Mouse (Mus musculus): ENCODE data around the gene Swap70.

The Swap70 gene

DNA sequence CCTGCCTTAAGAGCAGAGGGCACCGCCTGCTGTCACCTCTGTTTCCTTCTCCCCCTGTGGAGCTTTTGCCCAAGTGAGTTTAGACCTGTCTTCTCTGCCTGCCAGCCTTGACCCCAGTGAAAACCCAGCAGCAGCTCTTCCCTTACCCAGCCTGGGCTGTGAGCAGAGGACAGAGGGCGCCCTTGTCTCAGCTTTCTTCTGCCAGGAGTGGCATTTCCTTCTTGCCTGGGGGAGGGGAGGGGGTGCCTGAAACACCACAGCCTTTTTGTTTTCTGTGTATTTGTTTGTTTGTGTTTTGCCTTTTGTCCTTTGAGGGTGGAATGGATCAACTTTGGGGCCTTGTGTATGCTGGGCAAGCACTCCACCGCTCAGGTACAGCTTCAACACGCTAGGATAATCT lies 50.9 kb downstream of the Swap70 start:
- no peak for DNase-seq (ENCODE audit: low spot score)

DNA sequence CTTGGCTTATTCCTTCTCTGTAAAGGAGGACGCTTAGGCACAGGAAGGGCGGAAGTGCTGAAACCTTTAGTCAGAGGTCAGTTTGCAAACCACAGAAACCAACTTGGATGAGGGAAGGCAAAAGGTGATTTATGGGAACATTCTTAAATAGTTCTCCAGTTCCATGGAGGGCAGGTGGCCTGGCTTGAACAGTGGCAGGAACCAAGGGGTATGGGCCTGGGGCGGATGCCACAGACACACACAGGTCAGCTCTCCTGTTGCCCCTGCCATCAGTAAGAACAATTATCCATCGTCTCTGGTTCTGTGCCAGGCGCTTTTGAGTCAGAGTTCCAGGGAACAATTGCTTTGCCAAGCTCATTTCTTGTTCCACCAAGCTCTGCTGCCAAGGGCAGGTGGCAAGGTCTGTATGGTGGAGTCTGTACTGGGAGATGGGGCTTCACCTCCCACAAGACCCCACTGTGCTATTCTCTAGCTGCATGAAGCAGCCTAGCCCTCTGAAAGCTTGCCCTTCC lies 56.3 kb downstream of the Swap70 start:
- DNase-seq (ENCODE audit: low spot score) = no peak

DNA sequence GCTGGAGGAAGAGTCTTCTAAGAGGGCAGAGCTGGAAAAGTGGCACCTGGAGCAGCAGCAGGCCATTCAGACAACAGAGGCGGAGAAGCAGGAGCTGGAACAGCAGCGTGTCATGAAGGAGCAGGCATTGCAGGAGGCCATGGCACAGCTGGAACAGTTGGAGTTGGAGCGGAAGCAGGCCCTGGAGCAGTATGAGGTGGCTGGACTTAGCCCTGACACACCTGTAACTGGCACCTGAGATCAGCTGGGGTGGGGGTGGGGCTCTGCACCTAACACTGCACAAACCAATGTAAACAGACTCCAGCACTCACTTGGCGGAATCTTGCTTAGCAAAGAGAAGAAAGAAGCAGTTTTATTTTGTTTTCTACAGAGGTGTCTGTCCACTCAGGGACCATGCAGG lies 57.7 kb downstream of the Swap70 start:
- no peak for DNase-seq (ENCODE audit: low spot score)

DNA sequence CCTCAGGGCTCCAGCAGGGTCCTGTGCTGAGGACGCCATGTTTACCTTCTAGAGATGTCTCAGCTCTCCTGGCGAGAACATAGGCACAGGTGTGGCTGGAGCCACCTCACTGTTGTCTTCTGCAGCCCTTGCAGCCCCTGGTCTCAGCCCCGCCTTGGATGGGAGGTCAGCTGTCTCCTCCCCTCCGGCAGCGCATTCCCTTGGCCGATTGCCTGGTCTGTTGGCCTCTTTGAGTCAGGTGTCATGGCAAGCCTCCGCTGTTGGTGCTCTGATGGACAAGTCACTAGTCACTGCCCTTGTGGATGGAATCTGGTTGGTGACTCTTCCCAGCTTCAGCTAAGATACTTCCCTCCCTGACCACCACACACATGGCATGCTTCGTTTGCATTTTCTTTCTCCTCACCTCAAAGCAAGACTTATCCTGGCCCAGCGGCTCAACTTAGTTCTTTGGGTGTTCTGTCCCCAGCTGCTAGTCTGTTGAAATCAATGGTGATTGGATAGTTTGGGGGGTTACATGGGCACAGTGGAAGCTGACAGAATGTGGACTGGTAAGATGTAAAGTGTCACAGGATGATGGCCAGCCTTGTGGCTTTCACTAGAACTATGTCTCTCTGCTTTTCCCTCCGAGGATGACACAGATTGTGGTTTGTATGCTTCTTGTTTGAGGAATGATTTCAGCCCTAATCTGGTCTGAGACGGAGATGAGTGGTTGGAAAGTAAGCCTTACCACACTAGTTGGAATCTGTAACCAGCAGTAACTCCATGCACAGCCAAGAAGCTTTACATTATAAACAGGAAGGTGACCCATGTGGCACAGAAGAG lies 60.1 kb downstream of the Swap70 start:
- DNase-seq (ENCODE audit: low spot score) = no peak

DNA sequence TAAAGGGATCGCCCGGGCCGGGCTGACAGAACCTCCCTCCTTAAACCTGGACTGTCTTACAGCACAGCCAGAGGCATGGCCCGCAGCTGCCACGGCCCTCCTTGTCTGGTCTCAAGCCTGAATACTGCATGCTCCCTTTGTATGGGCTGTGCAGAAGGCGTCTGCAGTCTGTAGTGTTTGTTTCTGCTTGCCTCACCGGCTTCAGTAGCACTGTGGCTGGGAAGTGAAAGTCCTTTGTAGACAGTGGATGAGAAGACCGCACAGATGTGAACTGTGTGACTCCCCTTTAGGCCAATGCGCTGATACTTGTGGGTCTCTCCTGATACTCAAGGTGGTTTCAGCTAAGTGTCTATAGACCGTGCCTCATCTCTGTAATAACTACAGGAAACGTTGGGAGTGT lies 61.3 kb downstream of the Swap70 start:
- no peak for DNase-seq (ENCODE audit: low spot score)

DNA sequence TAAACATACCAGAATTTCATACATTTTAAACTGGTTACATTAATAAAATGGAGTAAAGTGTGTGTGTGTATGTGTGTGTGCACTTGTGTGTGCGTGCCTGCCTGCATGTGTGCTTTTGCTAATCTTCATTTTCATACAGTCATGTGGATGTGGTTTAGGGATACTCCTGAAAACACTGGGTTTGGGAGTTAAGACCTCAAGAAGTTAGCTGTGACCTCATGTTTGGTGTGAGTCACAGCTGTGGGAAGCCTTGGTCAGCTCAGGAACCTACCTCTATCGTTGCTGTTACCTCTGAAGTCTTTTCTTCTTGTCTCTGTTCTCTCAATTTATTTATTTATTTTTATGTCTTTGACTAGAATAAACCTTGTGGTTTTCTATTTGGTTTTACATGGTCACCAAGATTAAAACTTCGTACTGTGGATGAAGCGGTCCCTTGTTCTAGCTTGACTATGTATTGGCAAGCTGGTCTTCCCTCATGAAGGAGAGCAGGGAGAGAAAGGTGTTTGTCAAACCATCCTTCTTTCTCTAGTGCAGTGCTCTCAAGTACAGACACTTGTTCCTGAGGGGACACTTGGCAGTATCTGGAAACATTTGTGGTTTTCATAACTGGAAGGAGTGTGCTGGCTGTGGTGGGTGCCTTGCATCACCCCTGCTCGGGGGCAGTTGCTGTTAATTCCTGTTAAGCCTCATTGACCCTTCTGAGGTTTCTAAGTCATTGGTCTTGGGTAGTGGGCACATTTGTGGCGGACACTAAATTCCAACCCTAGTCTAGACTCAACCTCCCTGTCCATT lies 62.2 kb downstream of the Swap70 start:
- no peak for DNase-seq (ENCODE audit: low spot score)

GRCm38 (mm10) chr7:110285076-110285848 lies 63.8 kb downstream of the Swap70 start:
- no peak for DNase-seq (ENCODE audit: low spot score)

GRCm38 (mm10) chr7:110285849-110286151 lies 64.3 kb downstream of the Swap70 start:
- DNase-seq (ENCODE audit: low spot score) = no peak

DNA sequence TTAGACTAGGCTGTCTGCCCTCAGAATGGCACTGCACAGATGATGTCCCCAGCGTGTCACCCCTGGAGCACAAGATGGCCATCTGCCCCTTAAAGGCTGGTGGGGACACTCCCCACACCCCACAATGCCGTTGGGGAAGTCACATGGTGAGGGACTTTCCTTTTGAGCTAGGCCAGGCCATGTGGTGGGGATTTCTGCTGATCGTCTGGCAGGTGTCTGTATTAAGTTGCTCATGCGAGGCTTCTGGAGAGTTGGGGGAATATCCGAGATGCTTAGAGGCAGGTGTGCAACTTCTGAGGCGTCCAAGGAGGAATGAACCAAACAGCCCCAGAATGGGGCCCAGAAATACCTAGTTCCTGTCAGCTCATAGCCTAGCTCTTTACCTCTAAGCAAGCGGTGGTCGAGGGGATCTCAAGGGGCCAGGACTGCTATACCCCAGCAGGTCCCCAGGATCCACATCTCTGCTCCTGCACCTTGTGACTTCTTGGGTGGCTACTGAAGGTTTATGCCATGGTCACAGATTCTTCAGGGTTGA lies 64.8 kb downstream of the Swap70 start:
- DNase-seq (ENCODE audit: low spot score) = no peak

DNA sequence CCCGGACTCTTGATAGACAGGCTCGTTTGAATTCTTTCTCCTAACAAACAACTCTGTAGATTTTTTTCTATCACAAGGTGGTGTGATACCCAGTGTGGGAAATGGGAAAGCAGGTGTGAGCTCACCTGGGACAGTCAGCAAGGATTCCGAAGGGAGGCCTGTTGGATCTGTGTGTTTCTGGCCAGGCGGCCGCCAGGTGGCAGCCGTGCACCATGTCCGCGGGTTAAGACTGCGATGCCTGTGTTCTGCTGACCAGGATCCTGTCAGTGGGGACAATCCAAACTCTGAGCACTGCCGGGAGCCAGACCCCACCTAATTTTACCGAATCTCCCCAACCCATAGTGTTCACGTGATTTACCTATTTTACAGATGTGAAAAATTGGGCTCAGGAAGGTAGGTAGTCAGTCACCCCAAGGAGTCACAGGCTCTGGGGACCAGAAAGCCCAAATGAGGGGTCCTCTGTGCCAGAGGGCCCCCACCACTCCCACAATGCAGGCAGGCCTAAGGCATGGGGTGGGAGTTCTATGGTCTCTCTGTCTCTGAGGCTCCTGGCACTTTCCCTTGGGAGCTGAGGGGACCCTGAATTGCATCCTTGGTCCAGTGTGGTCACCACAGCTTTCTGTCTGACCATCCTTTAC lies 65.4 kb downstream of the Swap70 start:
- peak; percentile 47 for DNase-seq (ENCODE audit: low spot score)

- no peak for DNase-seq (ENCODE audit: low spot score)
Measured at GRCm38 (mm10) chr7:110287476-110288071, 66.1 kb downstream of the Swap70 start.

- DNase-seq (ENCODE audit: low spot score) = no peak
Measured at GRCm38 (mm10) chr7:110288191-110288604, 66.7 kb downstream of the Swap70 start.

DNA sequence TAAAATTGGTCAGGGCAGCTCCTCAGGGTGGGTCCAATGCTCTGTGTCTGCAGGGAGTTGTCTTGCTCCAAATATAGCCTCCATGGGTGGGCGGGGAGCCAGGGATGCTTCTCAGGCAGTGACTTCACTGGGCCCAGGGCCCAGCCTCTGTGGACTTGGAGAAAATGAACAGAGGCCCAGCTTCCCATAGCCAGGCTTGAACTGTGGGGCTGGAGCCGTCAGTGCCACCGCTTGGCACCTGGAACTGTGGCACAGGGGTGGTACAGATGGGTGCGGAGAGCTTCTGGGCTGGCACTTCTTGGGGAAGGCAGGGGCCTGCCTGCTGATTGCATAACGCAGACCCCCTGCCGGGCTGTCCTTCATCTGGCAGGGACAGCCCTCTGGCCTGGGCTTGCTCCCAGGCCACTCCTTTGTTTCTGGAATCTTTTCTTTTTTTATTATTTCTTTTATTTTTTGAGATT lies 67.2 kb downstream of the Swap70 start:
- peak; percentile 48 for DNase-seq (ENCODE audit: low spot score)

DNA sequence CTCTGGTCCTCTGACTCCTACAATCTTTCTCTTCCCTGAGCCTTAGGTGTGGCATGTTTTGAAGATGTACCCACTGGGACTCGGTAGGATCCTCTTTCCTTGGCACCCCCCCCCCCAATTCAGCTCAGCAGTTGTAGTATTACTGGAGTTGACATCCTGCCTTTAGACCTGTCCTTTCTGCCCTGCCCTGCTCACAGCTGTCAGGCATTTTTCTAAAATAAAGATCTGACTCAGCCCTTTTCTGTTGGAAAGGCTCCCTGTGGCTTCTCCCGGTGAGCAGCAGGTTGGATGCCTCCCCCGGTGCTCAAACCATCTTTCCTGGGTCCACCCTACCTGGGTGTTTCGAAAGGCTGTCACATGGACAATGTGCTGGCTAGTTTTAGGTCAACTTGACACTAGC lies 68.1 kb downstream of the Swap70 start:
- DNase-seq (ENCODE audit: low spot score) = no peak

DNA sequence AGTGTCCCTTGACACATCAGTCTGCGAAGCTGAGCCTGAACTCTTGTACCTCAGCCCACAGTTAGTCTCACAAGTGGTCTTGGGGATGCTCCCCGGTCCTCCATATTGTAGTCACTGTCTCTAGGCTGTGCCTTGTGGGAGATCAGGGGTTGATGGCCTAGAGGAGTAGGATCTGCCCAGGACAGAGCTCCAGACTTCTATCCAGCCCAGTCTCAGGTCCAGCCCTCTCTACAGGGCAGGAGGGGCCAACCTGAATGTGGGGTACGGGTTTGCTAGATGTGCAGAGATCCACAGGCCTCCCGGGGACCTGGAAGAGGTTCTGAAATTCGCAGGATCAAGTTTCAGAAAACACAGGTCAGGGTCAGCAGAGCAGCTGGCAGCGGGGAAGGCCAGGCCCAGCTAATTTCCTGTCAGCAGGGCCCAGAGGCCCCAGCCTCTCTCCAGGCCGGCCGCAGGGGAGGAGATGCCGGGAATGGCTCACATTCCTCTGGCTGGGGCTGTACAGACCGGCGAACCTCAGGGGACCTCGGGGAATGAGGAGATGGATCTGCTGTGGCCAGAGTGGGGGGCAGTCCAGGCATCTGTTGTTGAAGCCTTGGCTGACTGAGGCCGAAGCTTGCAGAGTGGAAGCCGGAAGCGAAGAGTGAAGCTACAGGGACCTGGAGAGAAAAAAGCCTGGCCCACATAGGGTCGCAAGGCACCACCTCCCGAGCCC lies 75.5 kb downstream of the Swap70 start:
- DNase-seq (ENCODE audit: low spot score) = no peak

DNA sequence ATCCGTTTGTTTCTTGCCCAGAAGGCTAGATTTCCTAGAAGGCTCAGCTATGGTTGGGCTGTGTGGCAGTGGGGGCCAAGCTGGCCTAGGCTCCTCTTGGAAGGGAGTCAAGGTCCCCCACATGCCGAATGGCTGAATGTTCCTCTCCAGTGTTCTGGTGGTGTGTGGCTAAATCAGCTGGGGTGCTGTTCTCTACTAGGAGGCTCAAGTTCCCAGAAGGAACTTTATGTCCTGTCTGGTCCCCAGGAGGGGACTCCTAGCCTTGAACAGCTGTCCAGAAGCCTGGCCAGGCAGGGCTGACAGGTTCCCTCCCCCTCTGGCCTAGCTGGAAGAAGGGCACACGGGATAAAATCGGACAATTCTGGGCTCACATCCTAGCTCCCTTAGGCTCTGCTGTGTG lies 76.1 kb downstream of the Swap70 start:
- no peak for DNase-seq (ENCODE audit: low spot score)

GRCm38 (mm10) chr7:110298090-110298489 lies 76.6 kb downstream of the Swap70 start:
- no peak for DNase-seq (ENCODE audit: low spot score)

DNA sequence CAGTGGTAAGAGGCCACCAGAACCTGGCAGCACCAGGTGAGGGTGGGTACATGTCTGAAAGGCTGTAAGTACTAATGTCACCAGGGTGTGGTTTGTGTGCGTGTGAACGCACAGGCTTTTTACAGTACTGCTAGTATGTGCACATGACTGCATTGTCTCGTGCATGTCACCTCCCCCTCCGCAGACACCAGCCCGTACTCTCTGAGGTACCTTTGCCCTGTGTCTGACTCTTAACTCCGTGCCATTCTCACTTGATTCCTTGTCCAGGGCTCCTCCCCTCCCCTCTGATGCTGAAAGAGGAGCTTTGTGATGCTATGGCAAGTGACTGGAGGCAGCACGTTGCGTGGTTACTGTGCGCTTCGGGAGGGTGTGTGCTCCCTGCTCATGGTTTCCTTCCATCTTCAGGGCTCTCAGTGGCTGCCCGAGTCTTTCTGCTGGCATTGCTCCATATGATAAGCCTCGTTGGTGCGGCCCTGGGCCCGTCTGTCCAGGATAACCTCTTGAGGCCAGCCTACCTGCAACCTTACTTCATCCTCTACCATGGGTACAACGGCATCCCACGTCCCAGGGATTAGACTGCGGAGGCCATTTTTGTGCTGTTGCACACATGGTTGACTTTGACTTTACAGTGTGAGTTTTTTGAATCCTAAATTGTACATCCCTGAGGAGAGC lies 77.4 kb downstream of the Swap70 start:
- no peak for DNase-seq (ENCODE audit: low spot score)

DNA sequence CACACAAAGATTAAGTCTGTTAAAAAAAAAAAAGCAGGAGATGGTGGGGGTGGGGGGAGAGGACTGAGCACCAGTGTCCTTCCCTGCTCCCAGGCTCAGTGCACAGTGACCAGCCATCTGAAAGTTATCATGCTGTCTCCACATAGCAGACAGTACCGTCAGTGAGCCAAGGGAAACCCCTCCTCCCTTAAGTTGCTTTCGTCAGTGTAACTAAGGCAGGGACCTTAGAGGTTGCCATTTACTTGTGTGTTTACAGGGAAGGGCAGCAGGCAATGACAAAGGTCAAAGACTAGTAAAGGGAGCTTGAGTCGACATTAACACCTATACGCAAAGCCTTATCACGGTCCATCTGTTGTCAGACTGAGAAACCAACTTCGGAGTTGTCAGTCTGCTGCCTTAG lies 81.4 kb downstream of the Swap70 start:
- DNase-seq (ENCODE audit: low spot score) = no peak

DNA sequence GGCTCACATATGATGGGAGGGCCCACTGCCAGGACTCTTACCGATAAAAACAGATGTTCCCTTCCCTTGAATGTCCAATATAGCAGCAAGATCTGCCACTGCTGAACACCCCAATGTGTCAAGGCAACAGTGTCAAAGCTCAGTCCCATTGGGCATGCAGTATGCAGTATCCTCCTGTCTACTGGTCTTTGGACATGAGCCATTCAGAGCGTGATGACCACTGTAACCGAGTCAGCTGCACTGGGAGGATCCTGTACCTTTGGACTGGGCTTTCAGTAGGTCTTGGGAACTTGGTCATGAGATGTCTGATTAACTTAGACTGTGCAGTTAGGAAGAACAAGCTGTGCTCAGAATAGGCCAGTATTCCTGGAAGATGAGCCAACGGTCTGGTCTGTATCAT lies 84.0 kb downstream of the Swap70 start:
- no peak for DNase-seq (ENCODE audit: low spot score)
